Mouse (Mus musculus) frontal cortex, postnatal 36 days (tissue): Measurements from ENCODE around the gene Slc24a2.
A peak's percentile ranks its signal among the peaks of the same experiment; 100 is the strongest.

Source experiments
- DNase-seq, 2 experiments: peaks; one replicate each; pipeline ENCODE4 v3.0.0; 2022; ENCODE audit warnings: low spot score in 2 of 2

Gene Slc24a2

GRCm38 (mm10) chr4:87043296-87043695 lies 187.0 kb downstream of the Slc24a2 start:
- DNase-seq: peak in 1 of 2 experiments; percentile 25

- peak; percentile 52 to 75 for DNase-seq
Measured at GRCm38 (mm10) chr4:87041412-87041997, 188.8 kb downstream of the Slc24a2 start.

DNA sequence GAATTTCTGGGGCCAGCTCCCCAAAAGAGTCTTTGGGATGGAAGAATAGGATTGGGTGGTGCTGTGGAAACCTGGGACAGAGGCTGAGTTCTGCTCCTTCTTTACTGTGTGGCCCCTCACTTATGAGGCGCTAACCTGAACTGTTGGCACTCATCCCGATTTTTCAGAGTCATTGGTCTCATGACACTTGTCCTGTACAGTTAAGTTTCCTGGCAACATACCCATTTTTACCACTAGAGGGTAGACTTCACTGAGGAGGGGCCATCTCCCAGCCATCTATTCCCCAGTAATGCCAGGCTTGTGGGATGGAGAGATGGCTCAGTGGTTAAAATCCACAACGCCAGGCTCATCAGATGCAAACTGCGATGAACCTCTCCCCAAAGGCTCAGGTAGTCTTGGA lies 192.7 kb downstream of the Slc24a2 start:
- DNase-seq: no peak

GRCm38 (mm10) chr4:87036507-87036906 lies 193.8 kb downstream of the Slc24a2 start:
- DNase-seq: no peak

DNA sequence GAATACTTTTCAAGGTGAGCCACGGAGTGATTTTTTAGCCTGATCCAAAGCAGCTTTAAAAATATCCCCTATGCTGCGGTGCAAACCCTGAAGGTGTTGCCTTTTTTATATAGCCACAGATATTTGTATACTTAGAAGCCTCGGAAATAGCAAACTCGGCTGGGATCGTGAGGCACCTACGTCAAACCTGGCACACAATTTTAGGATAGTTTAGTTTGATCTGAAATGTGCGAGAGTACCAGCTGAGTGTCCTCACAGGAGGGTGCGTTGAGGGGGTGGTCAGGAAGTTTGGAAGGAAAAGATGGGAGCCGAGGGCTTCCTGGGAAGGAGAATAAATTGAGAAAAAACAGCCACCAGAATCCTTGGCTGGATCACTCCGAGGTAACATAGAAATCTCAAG lies 194.6 kb downstream of the Slc24a2 start:
- DNase-seq: peak; percentile 70 to 93

- no peak for DNase-seq
Measured at GRCm38 (mm10) chr4:87032632-87033031, 197.6 kb downstream of the Slc24a2 start.

DNA sequence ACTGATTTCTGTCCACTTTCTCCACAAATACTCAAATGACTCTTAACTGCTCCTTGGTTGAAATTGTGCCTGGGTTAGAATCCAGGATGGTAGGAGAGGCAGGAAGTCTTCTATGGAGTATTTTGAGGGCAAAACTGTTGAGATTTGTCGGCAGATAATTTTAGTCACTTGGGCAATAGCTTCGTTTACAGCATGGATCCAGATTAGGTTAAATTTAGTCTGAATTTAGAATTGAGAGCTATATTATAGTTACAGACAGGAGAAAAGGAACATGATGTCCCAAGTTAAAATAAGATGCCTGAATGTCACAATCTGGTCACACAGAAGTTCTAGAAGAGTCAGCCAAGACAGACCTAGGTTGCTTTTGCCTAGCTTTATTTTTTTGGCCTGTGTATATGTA lies 199.2 kb downstream of the Slc24a2 start:
- no peak for DNase-seq

DNA sequence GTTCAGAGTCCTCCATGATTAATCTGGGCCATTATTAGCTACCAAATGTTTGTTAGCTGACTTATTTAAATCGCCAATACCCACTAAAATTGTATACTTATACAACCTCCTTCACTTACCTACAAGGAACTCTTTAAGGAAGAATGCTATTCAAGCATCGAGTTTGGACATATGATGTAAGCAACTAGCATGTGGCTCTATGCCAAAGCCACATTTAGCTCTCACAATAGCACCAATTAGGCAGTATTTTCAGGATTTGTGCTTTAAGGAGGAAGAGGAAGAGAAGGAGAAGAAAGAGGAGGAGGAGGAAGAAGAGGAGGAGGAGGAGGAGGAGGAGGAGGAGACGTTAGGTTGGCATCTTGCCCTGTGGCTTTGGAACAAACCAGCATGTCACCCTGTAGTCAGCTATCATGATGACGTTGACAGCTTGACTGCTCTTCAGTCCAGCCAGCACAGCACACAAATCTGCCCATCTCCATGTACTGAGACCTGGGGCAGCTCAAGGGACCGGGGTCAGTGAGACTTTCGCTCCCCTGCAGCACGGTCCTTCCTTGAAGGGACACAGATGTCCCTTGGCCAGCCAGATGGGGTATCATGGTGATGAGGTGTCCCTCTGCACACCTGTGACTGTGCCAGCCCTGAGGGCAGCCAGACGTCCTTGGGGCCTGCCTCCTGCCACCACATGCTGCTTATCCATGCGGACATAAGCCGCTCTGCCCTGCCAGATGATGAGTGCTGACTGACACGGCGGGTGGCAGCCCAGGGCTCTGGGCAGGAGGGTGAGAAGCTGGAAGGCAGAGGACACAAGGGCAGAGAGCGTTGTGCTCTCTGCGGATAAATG lies 203.7 kb downstream of the Slc24a2 start:
- DNase-seq: no peak

DNA sequence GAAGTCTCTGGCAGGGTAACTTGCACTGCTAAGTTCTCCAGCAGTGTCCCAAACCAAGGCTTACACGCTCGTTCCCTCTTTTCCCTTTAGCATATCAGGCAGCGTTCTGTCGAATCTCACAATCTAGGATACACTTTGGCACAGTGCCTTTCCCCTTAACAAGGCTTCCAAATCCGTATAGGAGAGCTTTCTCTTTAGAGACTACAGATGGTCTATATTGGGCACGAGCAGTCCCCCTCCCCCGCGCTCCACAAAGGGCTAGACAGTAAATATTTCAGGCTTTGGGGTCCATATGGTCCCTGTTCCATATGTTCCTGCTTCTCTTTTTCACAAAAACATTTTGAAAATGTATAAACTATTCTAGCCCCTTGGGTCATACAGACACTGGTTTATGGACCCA lies 205.7 kb downstream of the Slc24a2 start:
- peak in 1 of 2 experiments; percentile 34 for DNase-seq

DNA sequence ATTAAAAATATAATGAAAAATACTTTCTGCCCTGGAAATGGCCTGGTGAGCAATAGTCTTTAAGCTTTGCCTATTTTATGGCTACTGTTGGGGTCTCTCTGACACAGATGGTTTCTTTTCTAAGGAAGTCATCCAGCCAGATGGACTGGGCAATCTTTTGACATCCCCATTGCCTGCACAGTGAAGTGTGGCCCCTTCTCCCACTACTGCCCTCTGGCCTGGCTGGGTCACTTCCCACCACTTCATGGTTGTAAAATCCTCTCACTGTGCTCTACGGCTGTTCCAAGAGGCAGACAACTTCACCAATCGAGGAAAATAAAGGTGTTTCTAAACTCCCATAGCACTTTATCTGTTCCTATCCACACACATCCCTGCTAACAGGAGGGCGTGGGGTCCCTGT lies 208.7 kb downstream of the Slc24a2 start:
- DNase-seq: no peak

DNA sequence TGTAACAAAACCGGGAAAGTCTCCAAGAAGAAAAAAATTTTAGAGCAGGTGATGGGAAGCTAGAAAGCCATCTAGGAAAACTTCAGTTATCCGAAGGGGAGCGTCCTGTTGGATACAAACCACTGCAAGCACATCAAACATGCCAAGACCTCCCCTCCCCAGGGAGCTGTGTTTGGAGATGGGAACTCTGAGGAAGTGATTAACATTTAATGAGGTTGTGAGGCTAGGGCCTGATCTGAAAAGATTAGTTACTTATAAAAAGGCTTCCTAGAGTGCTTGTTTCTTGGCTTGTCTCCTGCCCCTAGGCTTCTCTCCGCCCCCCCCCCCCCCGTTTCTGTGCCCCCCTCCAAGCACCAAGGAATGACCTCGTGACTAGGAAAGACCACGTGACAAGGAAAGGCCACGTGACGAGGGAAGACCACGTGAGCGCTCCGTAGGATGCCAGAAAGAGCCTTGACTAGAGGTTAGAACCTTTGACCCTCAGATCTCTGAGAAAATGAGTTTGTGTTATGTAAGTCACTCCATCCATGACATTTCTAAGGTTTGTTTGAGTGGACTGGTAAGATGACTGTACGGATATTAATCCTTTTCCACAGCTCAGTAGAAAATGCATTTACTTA lies 210.7 kb downstream of the Slc24a2 start:
- DNase-seq: no peak

- no peak for DNase-seq
Measured at GRCm38 (mm10) chr4:87018073-87018997, 211.9 kb downstream of the Slc24a2 start.

DNA sequence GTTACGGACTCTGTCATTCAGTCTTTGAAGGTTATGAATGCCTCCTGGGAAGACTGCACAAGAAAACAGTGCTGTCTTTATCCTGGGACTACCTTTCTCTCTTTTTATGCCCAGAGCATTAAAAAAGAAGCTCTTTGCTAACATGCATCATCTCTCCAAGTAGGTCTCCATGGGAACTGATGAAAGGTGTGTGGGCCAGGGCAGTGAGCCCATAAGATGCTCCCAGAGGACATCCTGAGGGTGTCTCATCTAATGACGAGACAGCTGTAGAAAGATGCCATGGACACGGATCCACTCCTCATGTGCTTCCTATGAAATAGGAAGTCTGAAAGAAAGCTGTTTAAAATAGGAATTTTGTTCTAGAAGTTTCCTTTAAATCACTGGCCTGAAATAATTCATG lies 212.8 kb downstream of the Slc24a2 start:
- DNase-seq: peak in 1 of 2 experiments; percentile 52

- DNase-seq: no peak
Measured at GRCm38 (mm10) chr4:87015746-87016145, 214.5 kb downstream of the Slc24a2 start.

DNA sequence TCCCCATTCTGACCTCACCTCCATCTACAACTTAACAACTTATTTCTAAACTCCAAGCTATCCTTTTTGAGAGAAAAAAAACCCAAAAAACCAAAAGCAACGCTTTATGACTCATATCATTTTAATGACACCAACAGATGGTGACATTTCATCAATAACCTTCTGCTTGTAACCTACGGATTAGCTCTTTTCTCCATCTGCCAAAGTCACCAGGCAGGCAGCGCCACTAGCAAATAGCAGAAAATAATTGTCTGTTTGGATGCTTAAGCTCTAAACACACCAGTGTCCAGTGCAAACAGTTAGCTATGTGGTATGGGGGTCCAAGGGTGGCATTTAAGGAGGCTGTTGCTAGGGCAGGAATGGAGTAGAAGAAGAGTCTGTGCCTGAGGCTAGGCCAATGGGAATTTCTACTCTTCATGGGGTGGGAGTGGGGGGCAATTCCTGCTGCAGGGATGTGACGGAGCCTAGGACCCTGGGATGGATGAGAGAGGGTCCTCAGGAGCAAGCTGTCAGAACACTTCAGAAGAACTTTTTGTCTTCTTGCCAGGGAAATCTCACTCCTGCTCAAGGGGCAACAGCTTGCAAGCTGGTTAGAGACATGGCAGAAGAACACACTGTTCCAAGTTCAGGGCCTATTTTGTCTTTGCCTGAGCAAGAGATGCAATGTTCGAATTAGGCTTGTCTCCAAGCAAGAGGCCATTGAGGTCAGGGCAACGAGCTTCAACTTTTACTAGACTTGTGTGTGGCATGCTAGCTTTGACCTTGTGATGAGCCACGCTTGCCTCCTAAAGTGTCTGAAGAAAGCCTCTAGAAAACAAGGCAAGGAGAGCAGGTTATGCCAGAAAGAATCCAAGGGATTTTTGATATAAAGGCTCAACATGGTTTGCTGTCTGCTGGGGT lies 216.3 kb downstream of the Slc24a2 start:
- no peak for DNase-seq

DNA sequence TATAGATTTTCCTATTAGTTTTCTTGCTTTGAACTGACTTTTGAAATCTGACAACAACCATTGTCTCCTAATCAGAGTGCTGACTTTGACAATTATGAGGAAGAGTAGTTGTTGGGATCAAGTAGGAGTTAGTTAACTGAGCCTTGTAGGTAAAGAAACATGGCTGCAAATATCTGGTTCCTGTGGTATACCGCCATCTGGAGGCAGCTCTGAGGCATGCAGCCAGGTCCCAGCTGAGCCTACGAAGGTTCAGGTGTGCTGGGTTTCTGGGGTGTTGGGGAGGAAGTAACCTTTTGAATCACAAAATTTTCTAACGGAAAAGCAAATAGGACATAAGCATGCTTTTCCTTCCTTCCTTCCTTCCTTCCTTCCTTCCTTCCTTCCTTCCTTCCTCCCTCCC lies 237.8 kb downstream of the Slc24a2 start:
- DNase-seq: no peak

DNA sequence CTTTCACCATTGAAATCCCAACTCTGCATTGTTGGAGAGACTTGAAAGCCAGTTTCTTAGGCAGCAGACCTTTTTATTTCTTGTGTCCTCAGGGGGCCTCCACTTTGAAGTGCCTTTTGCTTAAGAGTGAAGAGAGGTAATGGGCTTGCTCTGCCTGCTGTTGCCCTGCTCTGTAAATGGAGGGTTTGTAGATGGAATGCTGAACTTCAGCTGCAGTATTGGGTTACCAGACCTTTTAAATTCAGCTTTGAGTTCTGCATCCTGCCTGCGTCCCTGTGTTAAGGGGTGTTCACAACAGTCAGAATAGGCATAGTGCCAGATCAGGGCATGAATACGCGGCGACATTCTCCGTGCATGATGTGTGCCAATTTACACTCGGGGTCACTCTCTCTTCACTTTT lies 241.0 kb downstream of the Slc24a2 start:
- DNase-seq: no peak

GRCm38 (mm10) chr4:86987846-86988245 lies 242.4 kb downstream of the Slc24a2 start:
- DNase-seq: no peak

- no peak for DNase-seq
Measured at GRCm38 (mm10) chr4:86977272-86977671, 253.0 kb downstream of the Slc24a2 start.

- peak; percentile 75 to 83 for DNase-seq
Measured at GRCm38 (mm10) chr4:86957576-86958411, 272.5 kb downstream of the Slc24a2 start.
